Mouse (Mus musculus) G1E (cell line): ENCODE measurements around the gene Srr.

Experiments used
- CTCF ChIP-seq: IDR thresholded peaks from 2 replicates; pipeline ENCODE4 v1.5.1; 2012; ENCODE audit warnings: low read depth, low read length, inconsistent platforms, mixed read lengths
- GATA1 ChIP-seq: IDR thresholded peaks from 2 replicates; pipeline ENCODE4 v1.6.1; 2012; ENCODE audit warnings: borderline replicate concordance, low read length, inconsistent platforms, mixed read lengths

GRCm38 (mm10) chr11:74960031-74960551 lies 34.3 kb upstream of the Srr start:
- TF ChIP-seq CTCF, result no peak
- TF ChIP-seq GATA1, result no peak
